Mouse (Mus musculus): ENCODE measurements at regions not wholly inside any gene's neighbourhood (a gene's known extent, or its start where the extent isn't known, plus 50 kb on each side); places are given as distances from the start of the nearest gene placed in this dataset.
"Not testable (repeated sequence)": the region's sequence is repeated elsewhere in the genome, so short reads cannot be mapped to it uniquely, and the experiment has no call there.

DNA sequence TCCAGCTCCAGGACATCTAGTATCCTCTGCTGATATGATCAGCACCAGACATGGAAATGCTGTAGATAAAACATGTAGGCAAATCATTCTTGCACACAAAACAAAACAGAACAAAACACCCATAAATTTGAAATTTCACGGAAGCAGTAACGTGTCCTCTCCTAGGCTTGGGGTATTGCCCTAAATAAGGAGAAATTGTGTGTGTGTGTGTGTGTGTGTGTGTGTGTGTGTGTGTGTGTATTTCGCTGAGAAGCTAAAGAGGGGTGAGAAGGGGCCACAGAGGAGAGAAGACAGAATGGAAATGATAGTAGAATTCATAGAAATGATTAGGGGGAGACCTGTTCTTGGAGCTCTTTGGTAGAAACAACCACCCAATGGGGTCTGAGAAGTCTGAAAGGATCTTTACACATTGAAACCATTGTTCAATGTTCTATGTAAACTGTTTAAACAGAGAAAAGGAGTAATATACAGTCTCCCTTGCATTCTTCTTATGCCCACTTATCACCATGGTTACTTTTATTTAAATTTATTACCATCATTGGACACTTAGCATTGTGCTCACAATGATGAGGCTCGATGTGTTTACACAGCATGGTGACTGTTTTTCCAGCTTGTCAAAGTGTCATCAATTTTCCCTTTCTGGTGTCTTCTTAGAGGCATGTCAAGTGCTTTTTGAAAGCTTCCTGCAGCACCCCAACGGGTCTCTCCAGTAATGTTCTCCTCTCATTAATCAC, 317.3 kb upstream of the 4933412E24Rik start:
- no peak for ATAC-seq (replicated peaks; ENCODE audit: poor library complexity)

DNA sequence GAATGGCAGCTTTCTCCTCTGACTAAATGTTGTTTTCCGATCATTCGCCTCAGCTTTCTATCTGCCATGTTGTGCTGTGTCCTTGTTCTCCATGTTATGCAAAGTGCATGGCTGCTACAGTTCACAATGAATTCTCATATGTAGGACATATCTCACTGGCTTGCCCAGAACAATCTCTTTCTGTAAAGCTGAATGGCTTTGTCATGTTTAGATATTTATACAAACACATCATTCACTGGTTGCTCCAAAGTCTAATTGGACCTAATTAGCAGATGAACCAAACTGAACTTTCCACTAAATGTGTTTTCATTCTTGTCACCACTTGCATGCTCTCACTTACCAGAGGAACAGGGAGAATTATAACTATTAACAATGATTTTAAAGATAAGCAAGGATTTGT, 301.2 kb upstream of the 4933412E24Rik start:
- no peak for ATAC-seq (replicated peaks; ENCODE audit: poor library complexity)

DNA sequence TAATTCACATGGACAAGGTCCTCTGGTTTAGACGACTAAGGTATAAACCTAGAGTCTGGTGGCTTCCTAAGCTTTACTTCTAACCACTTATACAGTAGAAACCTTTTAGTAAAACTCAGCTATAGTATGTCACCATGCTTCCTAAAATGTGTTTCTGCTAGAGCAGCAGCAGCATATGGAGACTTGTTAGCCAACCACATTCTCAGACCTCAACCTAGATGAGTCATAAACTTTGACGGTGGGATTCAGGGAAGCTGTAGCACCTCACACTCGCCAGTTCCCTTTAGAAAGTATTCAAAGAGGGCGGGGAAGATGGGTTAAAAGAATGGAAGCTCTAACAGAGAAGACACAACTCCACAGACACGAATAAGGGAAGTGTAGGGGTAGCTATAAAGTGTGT, 298.8 kb upstream of the 4933412E24Rik start:
- no peak for ATAC-seq (replicated peaks; ENCODE audit: poor library complexity)

DNA sequence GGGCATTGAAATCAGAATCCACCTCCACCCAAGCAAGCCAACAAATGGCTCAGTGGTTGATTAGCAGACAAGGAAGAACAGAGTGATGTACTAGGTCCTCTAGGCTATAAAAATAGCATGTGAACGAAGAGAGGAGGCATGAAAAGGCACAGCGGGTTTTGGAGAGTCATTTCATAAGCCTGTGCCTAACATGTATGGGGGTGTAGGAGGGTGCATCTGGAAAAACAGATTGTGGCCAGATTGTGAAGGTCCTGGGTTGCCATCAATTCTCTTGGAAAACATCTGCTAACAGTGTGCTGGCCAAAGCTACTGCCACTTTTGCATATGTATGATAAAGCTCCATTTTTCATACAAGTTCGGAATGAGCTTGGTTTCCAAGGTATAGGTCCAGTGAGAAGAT, 293.5 kb upstream of the 4933412E24Rik start:
- ATAC-seq (replicated peaks; ENCODE audit: poor library complexity): no peak

DNA sequence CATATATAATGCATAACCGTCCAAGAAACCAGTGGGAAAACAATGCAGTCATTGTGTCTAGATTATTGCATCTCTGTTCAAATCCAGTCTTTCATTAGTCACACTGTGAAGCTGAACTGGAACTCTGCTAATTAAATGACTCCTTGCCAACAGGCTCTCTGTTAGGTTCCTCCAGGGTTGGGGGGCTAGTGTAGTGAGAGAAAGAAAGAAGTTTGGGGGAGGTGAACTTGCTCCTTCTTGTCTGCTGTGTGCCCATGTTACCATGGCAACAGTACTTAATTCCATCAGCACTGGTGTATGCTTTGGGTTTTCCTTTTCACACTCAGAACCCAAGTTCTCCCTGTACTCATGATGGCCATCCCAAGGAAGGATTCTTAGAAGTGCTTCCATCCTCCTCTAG, 292.6 kb upstream of the 4933412E24Rik start:
- no peak for ATAC-seq (replicated peaks; ENCODE audit: poor library complexity)

DNA sequence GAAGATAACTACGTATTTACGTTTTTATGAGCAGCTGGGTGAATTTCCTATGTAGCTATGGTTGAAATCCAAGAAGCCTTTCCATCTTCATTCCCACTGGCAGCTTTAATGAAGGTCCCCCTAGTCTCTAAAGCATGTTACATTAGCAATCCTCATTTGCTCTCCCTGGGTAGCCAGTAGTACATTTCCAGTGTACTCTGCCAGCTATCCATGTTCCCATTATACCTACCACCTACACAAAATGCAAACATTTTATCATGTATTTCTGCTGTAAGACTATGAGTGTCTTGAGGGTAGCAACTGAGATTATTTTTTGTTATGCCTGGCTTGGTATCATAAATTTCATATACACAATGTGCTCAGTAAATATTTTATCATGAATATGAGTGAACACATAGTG, 291.7 kb upstream of the 4933412E24Rik start:
- ATAC-seq (replicated peaks; ENCODE audit: poor library complexity): no peak

DNA sequence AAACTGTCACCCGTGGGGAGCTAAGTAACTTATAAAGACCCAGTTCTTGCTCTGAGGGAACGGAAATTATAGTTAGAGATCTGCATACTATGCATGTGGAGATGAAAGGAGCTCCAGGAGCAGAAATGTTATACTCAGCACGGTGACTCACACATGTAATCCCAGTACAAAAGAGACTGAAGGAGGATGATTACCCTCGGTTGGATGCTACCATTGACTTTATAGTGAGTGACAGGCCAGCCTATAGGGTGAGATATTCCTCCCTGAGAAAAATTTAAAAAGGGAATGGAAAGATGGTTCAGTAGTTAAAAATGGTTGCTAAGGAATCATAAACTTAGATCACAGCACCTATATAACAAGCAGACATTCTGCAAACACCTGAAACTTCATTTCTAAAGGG, 287.1 kb upstream of the 4933412E24Rik start:
- no peak for ATAC-seq (replicated peaks; ENCODE audit: poor library complexity)

DNA sequence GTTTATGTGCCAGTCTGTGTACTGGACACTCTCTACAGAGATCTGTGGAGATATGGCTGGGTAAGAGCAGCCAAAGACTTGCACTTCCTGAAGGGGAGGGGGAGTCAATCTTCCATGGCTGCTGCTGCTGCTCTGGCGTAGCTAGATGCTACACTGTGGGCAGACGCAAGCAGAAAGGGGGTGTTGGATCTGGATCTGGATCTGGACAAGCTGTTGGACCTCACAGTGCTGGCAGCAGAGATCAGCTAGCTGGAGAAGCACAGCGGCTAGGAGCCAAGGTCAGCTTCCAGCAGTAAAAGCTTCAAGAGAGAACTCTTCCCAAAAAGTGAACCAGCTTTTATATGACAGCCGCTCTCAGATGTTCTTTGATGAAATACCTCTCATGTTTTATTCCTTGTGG, 285.5 kb upstream of the 4933412E24Rik start:
- no peak for ATAC-seq (replicated peaks; ENCODE audit: poor library complexity)

DNA sequence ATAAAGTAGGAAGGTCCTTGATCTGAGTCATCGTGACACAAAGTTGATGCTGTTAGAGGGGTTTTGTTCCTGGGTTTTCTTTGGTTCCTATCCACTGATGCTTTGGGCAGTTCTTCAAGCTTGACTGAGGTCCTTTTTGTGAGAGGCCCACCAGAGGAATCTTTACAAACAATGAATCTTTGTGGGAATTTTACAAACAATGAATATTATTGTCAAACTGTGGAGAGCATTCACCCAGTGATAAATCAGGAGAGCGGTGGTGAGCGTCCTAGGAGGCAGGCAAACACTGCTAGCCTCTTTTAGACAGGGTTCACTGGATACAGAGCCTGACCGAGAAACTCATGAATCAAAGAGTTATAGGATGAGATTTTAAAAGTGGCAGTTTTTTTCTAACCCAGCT, 268.9 kb upstream of the 4933412E24Rik start:
- ATAC-seq (replicated peaks; ENCODE audit: poor library complexity): no peak

DNA sequence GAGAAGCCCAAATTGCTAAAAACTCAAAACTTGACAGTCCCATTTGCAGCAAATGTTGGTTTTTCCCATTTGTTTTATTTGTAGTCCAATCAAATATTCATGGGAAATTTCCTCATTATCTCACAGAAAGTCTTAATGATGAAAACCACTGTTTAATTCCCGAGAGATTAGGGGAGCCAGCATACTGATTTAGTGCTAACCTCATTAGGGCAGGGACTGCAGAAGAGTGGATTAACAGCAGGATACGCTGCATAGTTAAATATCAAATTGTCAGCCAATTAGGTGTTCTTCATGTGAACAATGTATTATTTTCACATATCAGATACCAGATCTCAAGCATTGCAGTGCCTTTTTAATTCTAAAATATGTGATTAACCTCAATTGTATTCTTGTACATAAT, 264.0 kb upstream of the 4933412E24Rik start:
- ATAC-seq (replicated peaks; ENCODE audit: poor library complexity): no peak

DNA sequence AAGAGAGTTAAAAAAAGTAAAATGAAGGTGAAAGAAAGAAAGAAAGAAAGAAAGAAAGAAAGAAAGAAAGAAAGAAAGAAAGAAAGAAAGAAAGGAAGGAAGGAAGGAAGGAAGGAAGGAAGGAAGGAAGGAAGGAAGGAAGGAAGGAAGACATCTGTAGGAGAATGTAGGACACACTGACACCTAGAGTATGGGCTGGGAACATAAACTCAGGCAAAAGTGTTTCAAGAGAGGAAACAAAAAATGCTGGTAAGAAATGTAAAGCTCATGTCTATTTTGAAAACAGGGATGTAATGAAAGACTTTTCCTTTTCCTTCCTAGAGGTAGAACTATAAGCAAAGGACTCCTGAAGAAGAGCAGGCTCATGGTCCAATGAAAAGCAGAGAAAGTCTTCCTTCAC, 237.2 kb upstream of the 4933412E24Rik start:
- not testable (repeated sequence) for ATAC-seq (replicated peaks; ENCODE audit: poor library complexity)

DNA sequence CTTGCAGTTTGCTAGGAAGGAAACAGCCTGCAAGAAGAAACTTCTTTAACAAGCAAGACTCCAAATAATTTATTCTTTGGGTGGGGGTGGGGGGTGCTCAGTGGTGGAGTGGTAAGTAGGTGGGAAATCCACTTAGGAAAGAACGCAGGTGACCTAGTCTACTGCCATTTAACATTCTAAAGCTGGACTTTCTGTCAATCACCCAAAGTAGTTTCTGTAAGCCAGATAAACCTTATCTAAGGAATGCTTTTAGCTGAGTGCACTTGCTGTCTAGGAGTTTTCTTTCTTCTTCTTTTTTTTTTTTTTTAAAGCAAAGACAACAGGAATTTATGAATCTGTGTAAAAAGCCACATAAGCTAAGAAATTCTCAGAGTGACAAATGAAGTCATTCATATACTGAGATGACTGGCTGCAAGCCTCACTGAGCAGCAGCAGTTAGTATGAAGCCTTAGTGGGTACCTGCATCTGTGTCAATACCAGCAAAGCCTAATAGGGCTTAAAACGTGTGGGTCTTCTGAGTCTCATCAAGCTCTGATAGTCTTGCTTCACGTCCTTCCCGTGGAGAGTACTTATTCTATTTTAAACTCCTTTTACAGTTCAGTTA, 210.0 kb upstream of the 4933412E24Rik start:
- no peak for ATAC-seq (replicated peaks; ENCODE audit: poor library complexity)

DNA sequence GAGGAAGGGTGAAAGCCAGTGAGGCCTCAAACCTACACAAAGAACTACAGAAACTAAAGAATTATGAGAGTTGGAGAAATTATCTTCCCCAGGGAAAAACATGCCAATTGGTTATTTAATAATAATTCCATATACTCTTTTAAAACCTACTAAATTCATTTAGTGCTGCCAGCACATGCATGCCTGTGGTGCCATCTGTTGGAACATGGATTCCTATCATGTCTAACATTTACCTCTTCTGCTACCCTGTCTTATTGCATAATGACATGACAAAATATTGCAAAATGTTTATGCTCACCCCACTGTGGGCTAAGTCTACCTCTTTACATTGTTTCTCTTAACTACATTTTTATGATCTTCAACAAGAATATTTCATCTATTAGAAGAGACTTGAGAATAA, 178.7 kb upstream of the 4933412E24Rik start:
- ATAC-seq (replicated peaks; ENCODE audit: poor library complexity): no peak

DNA sequence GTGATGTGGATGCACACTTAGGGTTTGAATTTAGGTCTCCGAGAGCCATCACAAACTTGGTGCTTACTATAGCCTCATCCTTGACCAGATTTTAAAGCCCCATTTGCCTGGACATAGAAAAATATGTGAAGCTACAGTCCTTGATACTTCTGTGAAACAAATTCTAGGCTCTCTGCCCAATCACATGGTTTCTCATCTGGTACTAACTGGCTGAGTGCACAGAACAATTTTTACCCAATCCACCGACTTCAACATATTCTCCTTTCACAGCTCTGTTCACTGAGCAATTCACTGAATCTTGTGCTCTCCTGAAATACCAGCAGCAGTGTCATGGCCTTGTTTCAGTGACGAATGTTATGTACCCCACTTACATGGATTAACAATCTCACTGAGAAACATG, 176.7 kb upstream of the 4933412E24Rik start:
- ATAC-seq (replicated peaks; ENCODE audit: poor library complexity): no peak

DNA sequence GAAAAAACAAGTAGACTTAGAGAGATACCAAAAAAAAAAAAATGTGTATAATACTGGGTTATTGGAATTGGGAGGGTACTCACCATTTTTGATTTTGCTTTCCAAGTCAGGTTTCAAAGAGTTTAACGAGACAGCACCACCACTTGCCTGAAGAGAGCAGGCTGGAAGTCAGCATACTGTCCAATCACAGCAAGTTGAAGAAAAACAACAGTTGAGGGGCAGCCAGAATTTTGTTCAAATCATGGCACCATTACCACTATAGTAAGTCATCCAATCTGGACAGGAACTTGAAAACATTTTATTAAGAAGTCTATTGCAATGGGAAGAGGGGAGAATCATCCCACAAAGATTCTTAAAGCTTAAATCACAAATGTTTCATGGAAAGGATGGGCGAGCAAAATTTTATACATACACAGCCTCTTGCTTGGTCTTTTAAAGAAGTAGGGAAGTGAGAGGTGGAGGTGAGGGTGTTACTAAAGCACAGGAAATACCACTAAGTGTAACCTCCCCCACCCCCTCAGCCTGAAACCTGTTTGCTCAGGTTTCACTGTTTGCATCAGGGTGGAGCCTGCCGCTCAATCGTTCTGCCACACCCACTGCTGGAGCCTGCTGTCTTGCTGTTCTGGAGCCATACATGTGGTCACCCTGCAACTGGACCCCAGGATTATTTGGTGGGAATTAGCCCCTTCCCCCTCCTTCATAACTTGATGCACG, 170.7 kb upstream of the 4933412E24Rik start:
- no peak for ATAC-seq (replicated peaks; ENCODE audit: poor library complexity)

DNA sequence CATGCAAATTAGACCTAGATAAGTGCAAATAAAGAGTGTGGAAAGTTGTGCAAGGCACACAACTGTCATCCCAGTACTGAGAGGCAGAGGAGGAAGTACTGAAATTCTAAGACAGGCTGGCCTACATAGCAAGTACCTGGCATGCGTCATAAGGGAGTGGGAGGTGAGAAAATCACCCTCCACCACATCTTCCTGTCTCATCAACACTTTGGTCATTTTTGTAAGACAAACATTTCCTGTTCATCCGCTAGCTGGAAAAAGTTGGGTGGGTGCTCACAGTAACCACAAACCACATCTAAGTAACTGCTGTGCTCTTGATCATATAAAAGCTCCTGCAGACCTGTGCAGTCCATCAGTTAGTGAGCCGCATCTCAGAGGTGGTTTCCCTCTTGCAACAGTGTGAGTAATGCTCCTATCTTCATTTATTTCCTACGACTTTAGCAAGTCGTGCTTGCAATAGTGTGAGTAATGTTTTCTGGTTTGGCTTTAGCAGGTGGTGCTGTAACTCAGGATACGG, 125.2 kb upstream of the 4933412E24Rik start:
- ATAC-seq (replicated peaks; ENCODE audit: poor library complexity): peak; percentile 94

DNA sequence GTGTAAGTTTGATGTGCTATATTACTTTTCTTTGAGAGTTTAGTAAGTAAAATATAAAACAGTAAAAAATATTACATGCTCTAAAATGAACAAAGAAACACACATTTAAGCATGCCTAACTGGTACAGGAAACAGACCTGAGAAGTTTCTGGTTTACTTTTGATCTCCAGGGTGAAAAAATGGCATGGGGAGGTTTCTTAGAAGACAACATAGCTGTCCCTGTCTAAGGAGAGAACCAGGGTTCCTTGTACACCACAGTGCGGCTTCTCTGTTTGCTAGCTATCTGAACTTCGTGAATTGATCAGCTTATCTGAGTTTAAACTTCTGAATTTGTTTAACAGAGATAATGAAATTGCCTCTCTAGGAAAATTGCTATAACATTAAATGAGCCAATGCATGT, 120.3 kb upstream of the 4933412E24Rik start:
- ATAC-seq (replicated peaks; ENCODE audit: poor library complexity): no peak

DNA sequence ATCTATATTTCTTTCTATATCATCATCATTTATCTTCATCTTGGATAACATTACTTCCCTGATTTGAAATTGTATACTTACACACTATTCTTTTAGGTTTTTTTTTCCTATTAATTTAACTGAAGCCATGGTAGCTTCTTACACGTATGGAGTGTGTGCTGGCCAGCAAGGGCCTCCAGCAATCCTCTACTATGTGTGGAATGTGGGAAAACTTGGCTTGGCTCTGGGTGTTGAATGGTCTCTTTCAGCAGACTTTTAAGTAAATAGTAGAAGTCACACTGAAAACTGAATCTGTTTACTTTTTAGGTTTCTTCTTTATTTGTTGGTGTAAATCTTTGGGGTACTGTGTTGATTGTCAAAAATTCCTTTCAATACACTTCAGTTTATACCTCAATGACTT, 118.1 kb upstream of the 4933412E24Rik start:
- no peak for ATAC-seq (replicated peaks; ENCODE audit: poor library complexity)

DNA sequence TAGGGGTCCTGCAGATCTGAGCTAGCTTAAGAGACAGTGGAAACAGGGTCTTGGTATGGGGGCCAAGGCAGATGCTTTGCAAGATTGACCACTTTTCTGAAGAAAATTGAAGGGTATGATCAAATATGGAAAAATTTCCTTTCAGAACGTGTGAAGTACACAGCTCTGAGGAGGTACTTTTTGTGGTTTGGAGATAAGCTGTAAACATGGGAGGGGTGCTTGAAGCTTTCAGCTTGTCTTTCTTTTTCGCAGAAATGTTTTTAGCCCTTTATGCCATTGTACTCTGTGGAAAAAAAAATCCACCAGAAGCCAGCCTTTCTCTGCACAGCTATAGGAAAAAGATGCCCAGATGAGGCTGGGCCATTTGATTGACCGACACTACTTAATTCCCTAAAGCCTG, 116.3 kb upstream of the 4933412E24Rik start:
- no peak for ATAC-seq (replicated peaks; ENCODE audit: poor library complexity)

DNA sequence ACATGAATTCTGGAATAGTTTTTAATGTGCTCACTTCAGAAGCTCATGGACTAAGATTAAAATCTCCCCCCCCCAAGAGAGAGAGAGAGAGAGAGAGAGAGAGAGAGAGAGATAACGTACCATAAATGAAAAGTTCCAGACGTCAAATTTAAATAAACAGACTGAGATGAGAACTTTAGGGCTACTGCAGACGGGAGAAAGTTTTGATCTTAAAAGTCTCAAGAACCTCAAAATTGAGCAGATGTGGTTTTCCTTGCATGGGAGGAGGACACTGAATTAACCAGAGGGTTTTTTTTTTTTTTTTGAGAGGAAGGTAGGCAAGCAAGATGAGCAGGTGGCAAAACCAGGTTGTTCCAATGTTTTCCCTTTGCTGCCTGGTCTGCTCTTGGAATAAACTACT, 108.0 kb upstream of the 4933412E24Rik start:
- ATAC-seq (replicated peaks; ENCODE audit: poor library complexity): no peak

DNA sequence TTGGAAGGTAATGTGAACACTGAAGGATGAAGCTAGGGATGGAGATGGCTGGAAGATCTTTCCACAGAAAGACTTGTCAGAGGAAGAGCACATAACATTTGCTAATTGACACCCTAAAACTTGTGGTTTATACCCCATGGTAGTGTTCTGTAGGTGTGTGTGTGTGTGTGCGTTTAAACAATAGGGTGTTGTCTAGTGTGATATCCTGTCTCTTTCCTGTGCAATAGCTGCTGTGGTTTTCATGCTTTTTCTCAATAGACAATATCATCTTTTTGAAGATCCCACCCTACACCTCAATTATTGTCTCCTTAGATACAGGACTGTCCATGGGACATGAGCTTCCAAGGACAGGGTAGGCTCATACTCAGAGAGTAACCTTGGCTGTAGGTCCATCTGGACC, 103.5 kb upstream of the 4933412E24Rik start:
- ATAC-seq (replicated peaks; ENCODE audit: poor library complexity): no peak

DNA sequence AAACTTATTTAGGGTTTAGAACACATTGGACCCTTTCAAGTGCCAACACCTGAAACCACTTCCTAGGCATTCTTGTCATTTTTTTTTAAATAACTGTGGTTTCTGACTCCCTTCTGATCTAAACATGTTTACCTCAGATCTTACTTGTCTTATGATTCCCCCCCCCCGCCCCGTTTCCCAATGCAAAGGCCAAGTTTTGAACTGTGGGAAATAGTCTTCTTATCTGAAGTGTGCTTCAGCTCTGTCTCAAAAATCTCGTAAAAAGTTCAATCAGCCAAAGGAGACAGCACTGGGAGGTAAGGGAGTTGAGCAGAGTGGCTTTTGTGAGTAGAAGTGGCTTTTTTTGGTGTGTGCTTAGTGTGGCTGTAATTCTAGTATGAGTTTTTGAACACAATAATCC, 95.5 kb upstream of the 4933412E24Rik start:
- ATAC-seq (replicated peaks; ENCODE audit: poor library complexity): no peak
